In genomic region chr17:33968927-33969326, GRCm38 (mm10) we compare ENCODE assay signal across 8 mouse cellular contexts. TPM values are rescaled to one million over a fixed set of nuclear protein-coding genes. Genes with fewer than 3 reads are reported as not detected.
A peak's percentile ranks its signal among the peaks of the same experiment; 100 is the strongest.
DNase-seq lines count a peak whose midpoint lies in the region; ATAC-seq and TF ChIP-seq lines count a peak whose summit lies in the region.

No protein-coding gene starts in this region.

- H3K4me3 ChIP-seq in limb, embryonic 14.5 days (replicated peaks; ENCODE audit: low read length), result no peak overlapping the region
- H3K4me3 ChIP-seq in neural tube, embryonic 12.5 days, result no peak overlapping the region

- WGBS in limb, embryonic 14.5 days, result 29% methylated on average over 5 of the region's 5 CpGs
- WGBS in neural tube, embryonic 12.5 days, result 29% methylated on average over 5 of the region's 5 CpGs

- DNase-seq in cerebellum, postnatal 10 days, result peak; percentile 62 to 85
- DNase-seq in cerebellum, adult 11 months, result no peak
- DNase-seq in A20 (ENCODE audit: low read depth, low spot score), result peak; percentile 86
- DNase-seq in limb, embryonic 14.5 days (ENCODE audit: low spot score), result no peak
- no peak for DNase-seq in adrenal gland, postnatal 36 days
- no peak for DNase-seq in cerebellum, adult 8-10 months

- TF ChIP-seq POLR2A in limb, embryonic 14.5 days (IDR thresholded peaks at IDR 0.05; ENCODE audit: borderline replicate concordance, extremely low read depth, insufficient read depth, insufficient read length), result no peak

- no peak overlapping the region for H3K9ac ChIP-seq in limb, embryonic 14.5 days (ENCODE audit: low read depth, low read length, severe bottlenecking)
- H3K9ac ChIP-seq in neural tube, embryonic 12.5 days, result no peak overlapping the region

- no peak overlapping the region for H3K27ac ChIP-seq in limb, embryonic 14.5 days (replicated peaks; ENCODE audit: low read depth, low read length)
- H3K27ac ChIP-seq in neural tube, embryonic 12.5 days, result no peak overlapping the region

- H3K27me3 ChIP-seq in limb, embryonic 14.5 days (ENCODE audit: control insufficient read depth, insufficient read depth, low read length), result no peaks in the 10 kb centered on the region
- H3K27me3 ChIP-seq in neural tube, embryonic 12.5 days (replicated peaks), result peaks cover 5% of the 10 kb centered on the region; the same call in 1 of the 2 replicates

- no peaks in the 10 kb centered on the region for H3K4me1 ChIP-seq in limb, embryonic 14.5 days (ENCODE audit: control insufficient read depth, insufficient read depth, low read length)
- no peaks in the 10 kb centered on the region for H3K4me1 ChIP-seq in neural tube, embryonic 12.5 days

- no peaks in the 10 kb centered on the region for H3K9me3 ChIP-seq in limb, embryonic 14.5 days (ENCODE audit: control insufficient read depth, low read length)
- no peaks in the 10 kb centered on the region for H3K9me3 ChIP-seq in neural tube, embryonic 12.5 days

- H3K36me3 ChIP-seq in limb, embryonic 14.5 days (ENCODE audit: control insufficient read depth, insufficient read depth, low read length), result peaks cover 14% of the 10 kb centered on the region
- peaks cover 24% of the 10 kb centered on the region for H3K36me3 ChIP-seq in neural tube, embryonic 12.5 days

- no peak overlapping the region for H3K4me2 ChIP-seq in limb, embryonic 14.5 days (replicated peaks; ENCODE audit: low read depth, low read length, severe bottlenecking)
- H3K4me2 ChIP-seq in neural tube, embryonic 12.5 days (replicated peaks), result no peak overlapping the region

- peak; percentile 17 for ATAC-seq in erythroblast, adult 5-6 weeks (replicated peaks; ENCODE audit: low FRiP score, poor library complexity, severe bottlenecking)
- ATAC-seq in limb, embryonic 14.5 days (ENCODE audit: low FRiP score, low read depth), result peak; percentile 41; the same call in 1 of the 2 replicates
- peak; percentile 44; the same call in 1 of the 2 replicates for ATAC-seq in neural tube, embryonic 12.5 days (ENCODE audit: low FRiP score, low read depth)

RNA-seq across cellular contexts. Expression of gene Rps18, which starts 13.1 kb away (rescaled TPM):
- 758 and 917 TPM in 2 replicates for total RNA-seq in erythroblast, adult 5-6 weeks (2015; ENCODE audit: low replicate concordance)
- total RNA-seq in erythroblast, adult 5-6 weeks (2017; ENCODE audit: low replicate concordance), result 207 and 301 TPM in 2 replicates
- 1,284 and 1,402 TPM in 2 replicates for polyA plus RNA-seq in limb, embryonic 14.5 days (2012; rRNA removed)
- 2,129 and 2,245 TPM in 2 replicates for polyA plus RNA-seq in limb, embryonic 14.5 days (2014; fragmentation: Nextera tagmentation; extraction: Ambion mirVana)
- 914 and 923 TPM in 2 replicates for polyA plus RNA-seq in neural tube, embryonic 12.5 days (2016; fragmentation: Nextera tagmentation; extraction: Ambion mirVana)
- 100 to 1,000 TPM; 791 to 792 TPM for total RNA-seq in adrenal gland, postnatal 36 days (2021)

RNA-seq across cellular contexts. Expression of gene Vps52, which starts 13.3 kb away (rescaled TPM):
- total RNA-seq in erythroblast, adult 5-6 weeks (2015; ENCODE audit: low replicate concordance), result 8.2 and 11.3 TPM in 2 replicates
- 13.0 and 17.0 TPM in 2 replicates for total RNA-seq in erythroblast, adult 5-6 weeks (2017; ENCODE audit: low replicate concordance)
- 48.8 and 62.7 TPM in 2 replicates for polyA plus RNA-seq in limb, embryonic 14.5 days (2012; rRNA removed)
- polyA plus RNA-seq in limb, embryonic 14.5 days (2014; fragmentation: Nextera tagmentation; extraction: Ambion mirVana), result 38.6 and 43.4 TPM in 2 replicates
- polyA plus RNA-seq in neural tube, embryonic 12.5 days (2016; fragmentation: Nextera tagmentation; extraction: Ambion mirVana), result 66.0 and 66.5 TPM in 2 replicates
- 10 to 100 TPM; 53.4 to 59.9 TPM for total RNA-seq in adrenal gland, postnatal 36 days (2021)

RNA-seq across cellular contexts. Expression of gene B3galt4, which starts 17.6 kb away (rescaled TPM):
- not detected in 2 replicates for total RNA-seq in erythroblast, adult 5-6 weeks (2015; ENCODE audit: low replicate concordance)
- 0.70 and 0.94 TPM in 2 replicates for total RNA-seq in erythroblast, adult 5-6 weeks (2017; ENCODE audit: low replicate concordance)
- 7.7 and 9.3 TPM in 2 replicates for polyA plus RNA-seq in limb, embryonic 14.5 days (2012; rRNA removed)
- 4.0 and 6.6 TPM in 2 replicates for polyA plus RNA-seq in limb, embryonic 14.5 days (2014; fragmentation: Nextera tagmentation; extraction: Ambion mirVana)
- polyA plus RNA-seq in neural tube, embryonic 12.5 days (2016; fragmentation: Nextera tagmentation; extraction: Ambion mirVana), result 7.9 and 8.3 TPM in 2 replicates
- total RNA-seq in adrenal gland, postnatal 36 days (2021), result 1 to 10 TPM; 4.0 to 6.6 TPM

RNA-seq across cellular contexts. Expression of gene Wdr46, which starts 28.5 kb away (rescaled TPM):
- 4.0 and 15.9 TPM in 2 replicates for total RNA-seq in erythroblast, adult 5-6 weeks (2015; ENCODE audit: low replicate concordance)
- 7.5 and 8.5 TPM in 2 replicates for total RNA-seq in erythroblast, adult 5-6 weeks (2017; ENCODE audit: low replicate concordance)
- polyA plus RNA-seq in limb, embryonic 14.5 days (2012; rRNA removed), result 30.5 and 30.9 TPM in 2 replicates
- 21.6 and 25.0 TPM in 2 replicates for polyA plus RNA-seq in limb, embryonic 14.5 days (2014; fragmentation: Nextera tagmentation; extraction: Ambion mirVana)
- polyA plus RNA-seq in neural tube, embryonic 12.5 days (2016; fragmentation: Nextera tagmentation; extraction: Ambion mirVana), result 38.4 and 39.7 TPM in 2 replicates
- 10 to 100 TPM; 34.4 to 34.9 TPM for total RNA-seq in adrenal gland, postnatal 36 days (2021)

RNA-seq across cellular contexts. Expression of gene Pfdn6, which starts 28.8 kb away (rescaled TPM):
- total RNA-seq in erythroblast, adult 5-6 weeks (2015; ENCODE audit: low replicate concordance), result 15.9 and 38.0 TPM in 2 replicates
- 22.9 TPM in 2 replicates for total RNA-seq in erythroblast, adult 5-6 weeks (2017; ENCODE audit: low replicate concordance)
- polyA plus RNA-seq in limb, embryonic 14.5 days (2012; rRNA removed), result 53.6 and 104 TPM in 2 replicates
- polyA plus RNA-seq in limb, embryonic 14.5 days (2014; fragmentation: Nextera tagmentation; extraction: Ambion mirVana), result 135 and 142 TPM in 2 replicates
- polyA plus RNA-seq in neural tube, embryonic 12.5 days (2016; fragmentation: Nextera tagmentation; extraction: Ambion mirVana), result 184 and 191 TPM in 2 replicates
- 10 to 100 TPM; 89.2 to 90.6 TPM for total RNA-seq in adrenal gland, postnatal 36 days (2021)

Comparison
In these comparisons a context has a peak if more than half of its experiments do, and no peak if none do; other contexts are left out.
1. DNase-seq: peak in cerebellum, postnatal 10 days (2 of 2) and A20 (single experiment); none in cerebellum, adult 11 months (single experiment), limb, embryonic 14.5 days (single experiment), adrenal gland, postnatal 36 days (0 of 2) and cerebellum, adult 8-10 months (single experiment).
2. Peak in every context shown above with its lines, with median percentiles within 50 percentile points of each other: ATAC-seq.